Mouse (Mus musculus): ENCODE data around the gene Orai3. TPM values are rescaled to one million over a fixed set of nuclear protein-coding genes. Genes with fewer than 3 reads are reported as not detected.
A peak's percentile ranks its signal among the peaks of the same experiment; 100 is the strongest.

The Orai3 gene
- polyA plus RNA-seq, 1 experiment, result 21.3 TPM

DNA sequence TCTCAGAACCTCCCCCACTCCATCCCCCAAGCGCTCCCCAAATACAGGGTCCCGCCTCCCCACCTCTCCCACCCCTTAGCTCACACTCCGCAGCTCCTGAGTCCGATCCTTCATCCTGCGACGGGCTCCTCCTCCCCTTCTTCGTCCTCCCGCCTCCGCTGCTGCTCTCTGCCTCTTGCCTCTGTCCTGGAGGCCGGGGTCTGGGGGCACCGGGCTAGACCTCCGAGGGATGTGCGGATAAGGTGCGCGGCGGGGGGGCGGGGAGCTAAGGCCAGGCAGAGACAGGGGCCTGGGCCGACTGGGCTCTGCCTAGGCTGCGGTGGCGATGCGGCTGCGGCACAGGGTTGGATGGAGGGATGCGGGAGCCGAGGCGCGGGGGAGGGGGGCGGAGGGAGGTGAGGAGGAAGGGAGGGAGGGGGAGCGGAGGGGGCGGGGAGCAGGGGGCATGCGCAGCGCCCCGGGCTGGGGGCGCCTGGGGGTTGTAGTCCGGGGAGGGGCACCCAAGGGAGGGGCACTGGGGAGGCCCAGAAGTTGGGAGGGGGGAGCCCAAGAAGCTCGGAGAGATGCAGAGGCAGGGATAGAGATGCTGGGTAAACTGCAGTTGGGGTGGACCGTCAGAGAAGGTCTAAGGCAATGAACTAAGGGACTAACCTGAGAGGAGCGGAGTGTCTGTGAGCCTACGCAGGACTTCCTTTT lies 54.7 kb downstream of the Orai3 start, which contains the start of the genes Stx4a and Stx1b:
TSS of gene Stx4a (plus strand) at position 119 of the 696 bp plus-strand sequence.
TSS of gene Stx1b (minus strand) at position 374 of the 696 bp plus-strand sequence.
- Histone ChIP-seq H3K27ac (ENCODE audit: insufficient read depth, low read depth, low read length) (no peak within 1 kb of the TSS), H3K4me3 (ENCODE audit: low read depth, low read length) (peak within 1 kb of the TSS; percentile 53), H3K36me3 (ENCODE audit: control insufficient read depth, insufficient read depth, low read length) (no peaks in the 10 kb centered on the region), H3K4me1 (ENCODE audit: control insufficient read depth, insufficient read depth, insufficient read length, low read length) (no peaks in the 10 kb centered on the region; the same call in 1 of the 2 replicates), H3K27me3 (ENCODE audit: control insufficient read depth, insufficient read depth, low read length) (peaks cover 3% of the 10 kb centered on the region; the same call in 1 of the 2 replicates)
- TF ChIP-seq CTCF (IDR thresholded peaks at IDR 0.05; ENCODE audit: extremely low read depth, insufficient read length, insufficient replicate concordance, low read depth, low read length) (no peak), POLR2A (IDR thresholded peaks at IDR 0.05; ENCODE audit: low read depth, low read length) (no peak)
- 20% methylated on average over 33 of the region's 38 CpGs for WGBS

Other genes starting within 250 kb of the Orai3 start
- gene Tmem265, start 208.4 kb upstream of the Orai3 start, polyA plus RNA-seq (2012; rRNA removed), result 3.0 and 4.8 TPM in 2 replicates
- 23.3 and 43.2 TPM in 2 replicates for gene Phkg2, start 196.5 kb upstream of the Orai3 start, polyA plus RNA-seq (2012; rRNA removed)
- 1.5 TPM in 2 replicates for gene Ccdc189, start 181.2 kb upstream of the Orai3 start, polyA plus RNA-seq (2012; rRNA removed)
- 10.6 and 20.6 TPM in 2 replicates for gene Rnf40, start 181.0 kb upstream of the Orai3 start, polyA plus RNA-seq (2012; rRNA removed)
- 4.4 and 5.5 TPM in 2 replicates for gene Zfp629, start 154.0 kb upstream of the Orai3 start, polyA plus RNA-seq (2012; rRNA removed)
- 11.1 and 24.6 TPM in 2 replicates for gene Bcl7c, start 60.9 kb upstream of the Orai3 start, polyA plus RNA-seq (2012; rRNA removed)
- 7.1 and 8.3 TPM in 2 replicates for gene Ctf1, start 57.1 kb upstream of the Orai3 start, polyA plus RNA-seq (2012; rRNA removed)
- not detected in 2 replicates for gene Ctf2, start 37.6 kb upstream of the Orai3 start, polyA plus RNA-seq (2012; rRNA removed)
- 23.2 and 53.0 TPM in 2 replicates for gene Fbxl19, start 25.3 kb upstream of the Orai3 start, polyA plus RNA-seq (2012; rRNA removed)
- 5.2 and 9.2 TPM in 2 replicates for gene Setd1a, start 6.9 kb downstream of the Orai3 start, polyA plus RNA-seq (2012; rRNA removed)
- 0.39 TPM in 1 of 2 replicates, not detected in the other for gene Gm49388, start 15.8 kb downstream of the Orai3 start, polyA plus RNA-seq (2012; rRNA removed)
- 31.3 and 45.7 TPM in 2 replicates for gene Hsd3b7, start 30.8 kb downstream of the Orai3 start, polyA plus RNA-seq (2012; rRNA removed)
- gene Stx4a, start 54.5 kb downstream of the Orai3 start, polyA plus RNA-seq (2012; rRNA removed), result 27.3 and 68.2 TPM in 2 replicates
- 1.2 and 1.8 TPM in 2 replicates for gene Stx1b, start 54.7 kb downstream of the Orai3 start, polyA plus RNA-seq (2012; rRNA removed)
- 8.0 and 13.6 TPM in 2 replicates for gene Zfp646, start 106.4 kb downstream of the Orai3 start, polyA plus RNA-seq (2012; rRNA removed)
- 3.7 and 7.1 TPM in 2 replicates for gene Zfp668, start 107.0 kb downstream of the Orai3 start, polyA plus RNA-seq (2012; rRNA removed)
- 1.6 and 2.1 TPM in 2 replicates for gene Prss53, start 121.2 kb downstream of the Orai3 start, polyA plus RNA-seq (2012; rRNA removed)
- not detected in 2 replicates for gene Gm21974, start 125.6 kb downstream of the Orai3 start, polyA plus RNA-seq (2012; rRNA removed)
- gene Vkorc1, start 125.8 kb downstream of the Orai3 start, polyA plus RNA-seq (2012; rRNA removed), result 94.3 and 97.7 TPM in 2 replicates
- 54.4 and 68.3 TPM in 2 replicates for gene Bckdk, start 134.3 kb downstream of the Orai3 start, polyA plus RNA-seq (2012; rRNA removed)
- gene Kat8, start 142.7 kb downstream of the Orai3 start, polyA plus RNA-seq (2012; rRNA removed), result 5.2 and 8.3 TPM in 2 replicates
- 30.0 and 41.3 TPM in 2 replicates for gene Prss8, start 160.3 kb downstream of the Orai3 start, polyA plus RNA-seq (2012; rRNA removed)
- 2.6 and 3.3 TPM in 2 replicates for gene Prss36, start 176.9 kb downstream of the Orai3 start, polyA plus RNA-seq (2012; rRNA removed)
- gene Fus, start 197.6 kb downstream of the Orai3 start, polyA plus RNA-seq (2012; rRNA removed), result 90.6 and 184 TPM in 2 replicates
- 602 and 952 TPM in 2 replicates for gene Pycard, start 224.1 kb downstream of the Orai3 start, polyA plus RNA-seq (2012; rRNA removed)
- 7.4 and 8.8 TPM in 2 replicates for gene Trim72, start 234.1 kb downstream of the Orai3 start, polyA plus RNA-seq (2012; rRNA removed)

Measured in small intestine, adult 2 months (tissue).